14 mouse cellular contexts compared by ENCODE assay signal in genomic region chr3:131315957-131316510, GRCm38 (mm10). TPM values are rescaled to one million over a fixed set of nuclear protein-coding genes. Genes with fewer than 3 reads are reported as not detected.
DNase-seq lines count a peak whose midpoint lies in the region; ATAC-seq and TF ChIP-seq lines count a peak whose summit lies in the region.
"Had no signal": no experiment of that assay in that cellular context is flagged by ENCODE, and none has a peak within 500 bp of the region (broad histone marks: within the 10 kb centered on the region; RNA-seq: fewer than 3 reads in every experiment).

No protein-coding gene starts in this region.

- WGBS in heart, embryonic 13.5 days: 53% methylated on average over 4 of the region's 4 CpGs
- WGBS in neural tube, embryonic 12.5 days: 29% methylated on average over 4 of the region's 4 CpGs
- WGBS in neural tube, embryonic 15.5 days: 36% methylated on average over 4 of the region's 4 CpGs
- 49% methylated on average over 4 of the region's 4 CpGs for WGBS in intestine, embryonic 15.5 days
- 49% methylated on average over 4 of the region's 4 CpGs for WGBS in small intestine, adult 2 months

- peaks cover 4% of the 10 kb centered on the region; the same call in 1 of the 2 replicates for H3K27me3 ChIP-seq in heart, embryonic 13.5 days (replicated peaks)
- no peaks in the 10 kb centered on the region for H3K27me3 ChIP-seq in neural tube, embryonic 12.5 days (replicated peaks)
- no peaks in the 10 kb centered on the region for H3K27me3 ChIP-seq in neural tube, embryonic 15.5 days (replicated peaks)
- H3K27me3 ChIP-seq in intestine, embryonic 15.5 days (replicated peaks): no peaks in the 10 kb centered on the region
- H3K27me3 ChIP-seq in small intestine, adult 2 months (ENCODE audit: control insufficient read depth, insufficient read depth, low read length): no peaks in the 10 kb centered on the region
- H3K27me3 ChIP-seq: lung, embryonic 15.5 days had no signal

- peak overlapping the region; percentile 58 for H3K4me2 ChIP-seq in heart, embryonic 13.5 days
- 0 out of 2 replicates have a peak overlapping the region, but pooled peaks have one; percentile 12 for H3K4me2 ChIP-seq in neural tube, embryonic 12.5 days (replicated peaks)
- no peak overlapping the region for H3K4me2 ChIP-seq in neural tube, embryonic 15.5 days
- H3K4me2 ChIP-seq in intestine, embryonic 15.5 days (replicated peaks): no peak overlapping the region
- H3K4me2 ChIP-seq: lung, embryonic 15.5 days had no signal

- no peak for TF ChIP-seq POLR2A in small intestine, adult 2 months (IDR thresholded peaks at IDR 0.05; ENCODE audit: low read depth, low read length)

- no peaks in the 10 kb centered on the region for H3K36me3 ChIP-seq in heart, embryonic 13.5 days
- H3K36me3 ChIP-seq in neural tube, embryonic 12.5 days: no peaks in the 10 kb centered on the region
- no peaks in the 10 kb centered on the region for H3K36me3 ChIP-seq in neural tube, embryonic 15.5 days
- H3K36me3 ChIP-seq in intestine, embryonic 15.5 days: no peaks in the 10 kb centered on the region
- no peaks in the 10 kb centered on the region for H3K36me3 ChIP-seq in small intestine, adult 2 months (ENCODE audit: control insufficient read depth, insufficient read depth, low read length)
- H3K36me3 ChIP-seq: lung, embryonic 15.5 days had no signal

- no peak for ATAC-seq in heart, embryonic 13.5 days (ENCODE audit: extremely low read depth, insufficient number of reproducible peaks, low FRiP score, low TSS enrichment)
- 0 out of 2 replicates have a peak, but pooled peaks have one; percentile 30 for ATAC-seq in neural tube, embryonic 12.5 days (ENCODE audit: low FRiP score, low read depth)
- ATAC-seq in neural tube, embryonic 15.5 days (ENCODE audit: low FRiP score): no peak
- peak; percentile 29; the same call in 1 of the 2 replicates for ATAC-seq in intestine, embryonic 15.5 days

- no peaks in the 10 kb centered on the region for H3K9me3 ChIP-seq in heart, embryonic 13.5 days
- H3K9me3 ChIP-seq in neural tube, embryonic 12.5 days: no peaks in the 10 kb centered on the region
- H3K9me3 ChIP-seq in neural tube, embryonic 15.5 days (replicated peaks): no peaks in the 10 kb centered on the region
- H3K9me3 ChIP-seq in intestine, embryonic 15.5 days: no peaks in the 10 kb centered on the region
- H3K9me3 ChIP-seq: lung, embryonic 15.5 days had no signal

- no peak for DNase-seq in heart, postnatal 14 days
- DNase-seq in frontal cortex, adult 2 months (ENCODE audit: extremely low spot score in 1 of 2, low spot score in 1 of 2): no peak
- DNase-seq: cerebellum, adult 11-12 months; gastrocnemius, postnatal 36 days; kidney, postnatal 36 days; layer of hippocampus, postnatal 36 days; right cerebral cortex, adult 18-20 months; thymus, postnatal 4 days had no signal

- H3K27ac ChIP-seq in heart, embryonic 13.5 days (replicated peaks): no peak overlapping the region
- no peak overlapping the region for H3K27ac ChIP-seq in neural tube, embryonic 12.5 days
- H3K27ac ChIP-seq in neural tube, embryonic 15.5 days (replicated peaks): no peak overlapping the region
- no peak overlapping the region for H3K27ac ChIP-seq in intestine, embryonic 15.5 days
- H3K27ac ChIP-seq in small intestine, adult 2 months (ENCODE audit: insufficient read depth, low read depth, low read length): peak overlapping the region; percentile 78
- H3K27ac ChIP-seq: lung, embryonic 15.5 days had no signal

- H3K4me1 ChIP-seq in heart, embryonic 13.5 days: peaks cover 17% of the 10 kb centered on the region
- no peaks in the 10 kb centered on the region for H3K4me1 ChIP-seq in neural tube, embryonic 12.5 days
- 0 out of 2 replicates have a peak, but pooled peaks cover 12% of the 10 kb centered on the region for H3K4me1 ChIP-seq in neural tube, embryonic 15.5 days
- H3K4me1 ChIP-seq in intestine, embryonic 15.5 days (replicated peaks): peaks cover 7% of the 10 kb centered on the region; the same call in 1 of the 2 replicates
- peaks cover 24% of the 10 kb centered on the region for H3K4me1 ChIP-seq in small intestine, adult 2 months (ENCODE audit: control insufficient read depth, insufficient read depth, insufficient read length, low read length)

- TF ChIP-seq CTCF in small intestine, adult 2 months (IDR thresholded peaks at IDR 0.05; ENCODE audit: extremely low read depth, insufficient read length, insufficient replicate concordance, low read depth, low read length): no peak

- 0 out of 2 replicates have a peak overlapping the region, but pooled peaks have one; percentile 52 for H3K9ac ChIP-seq in heart, embryonic 13.5 days
- H3K9ac ChIP-seq in neural tube, embryonic 12.5 days: no peak overlapping the region
- no peak overlapping the region for H3K9ac ChIP-seq in neural tube, embryonic 15.5 days (replicated peaks)
- no peak overlapping the region for H3K9ac ChIP-seq in intestine, embryonic 15.5 days
- H3K9ac ChIP-seq: lung, embryonic 15.5 days had no signal

- intact Hi-C loops in heart, postnatal 14 days (cut with DNase I): no loop called here

- H3K4me3 ChIP-seq in heart, embryonic 13.5 days: peak overlapping the region; percentile 22
- no peak overlapping the region for H3K4me3 ChIP-seq in neural tube, embryonic 12.5 days
- no peak overlapping the region for H3K4me3 ChIP-seq in neural tube, embryonic 15.5 days (replicated peaks)
- no peak overlapping the region for H3K4me3 ChIP-seq in intestine, embryonic 15.5 days (replicated peaks)
- no peak overlapping the region for H3K4me3 ChIP-seq in small intestine, adult 2 months (ENCODE audit: low read depth, low read length)
- H3K4me3 ChIP-seq: lung, embryonic 15.5 days had no signal

RNA-seq across cellular contexts. Expression of gene Cyp2u1, which starts 13.0 kb away (rescaled TPM):
- 9.6 and 10.5 TPM in 2 replicates for polyA plus RNA-seq in heart, embryonic 13.5 days (2015; fragmentation: Nextera tagmentation; extraction: Ambion mirVana)
- total RNA-seq in heart, postnatal 14 days (2021): 10 to 100 TPM; 27.8 to 30.0 TPM
- polyA plus RNA-seq in neural tube, embryonic 12.5 days (2016; fragmentation: Nextera tagmentation; extraction: Ambion mirVana): 4.0 and 4.3 TPM in 2 replicates
- 8.2 and 8.5 TPM in 2 replicates for polyA plus RNA-seq in neural tube, embryonic 15.5 days (2015; fragmentation: Nextera tagmentation; extraction: Ambion mirVana)
- polyA plus RNA-seq in intestine, embryonic 15.5 days (2015; fragmentation: Nextera tagmentation; extraction: Ambion mirVana): 6.4 and 7.7 TPM in 2 replicates
- 1.3 and 21.0 TPM in 2 replicates for polyA plus RNA-seq in small intestine, adult 2 months (2012; rRNA removed)
- 12.5 and 13.8 TPM in 2 replicates for polyA plus RNA-seq in frontal cortex, adult 2 months (2012; rRNA removed)

RNA-seq across cellular contexts. Expression of gene Hadh, which starts 44.1 kb away (rescaled TPM):
- polyA plus RNA-seq in heart, embryonic 13.5 days (2015; fragmentation: Nextera tagmentation; extraction: Ambion mirVana): 138 and 145 TPM in 2 replicates
- 100 to 1,000 TPM; 631 to 633 TPM for total RNA-seq in heart, postnatal 14 days (2021)
- 41.5 and 48.2 TPM in 2 replicates for polyA plus RNA-seq in neural tube, embryonic 12.5 days (2016; fragmentation: Nextera tagmentation; extraction: Ambion mirVana)
- 22.5 and 44.9 TPM in 2 replicates for polyA plus RNA-seq in neural tube, embryonic 15.5 days (2015; fragmentation: Nextera tagmentation; extraction: Ambion mirVana)
- polyA plus RNA-seq in intestine, embryonic 15.5 days (2015; fragmentation: Nextera tagmentation; extraction: Ambion mirVana): 265 and 272 TPM in 2 replicates
- polyA plus RNA-seq in small intestine, adult 2 months (2012; rRNA removed): 118 and 314 TPM in 2 replicates
- polyA plus RNA-seq in frontal cortex, adult 2 months (2012; rRNA removed): 40.2 and 40.8 TPM in 2 replicates

Comparison
In these comparisons a context has a peak if more than half of its experiments do, and no peak if none do; other contexts are left out.
1. ATAC-seq: peak in neural tube, embryonic 12.5 days (single experiment) and intestine, embryonic 15.5 days (single experiment); none in heart, embryonic 13.5 days (single experiment) and neural tube, embryonic 15.5 days (single experiment).
2. H3K4me2 ChIP-seq: peak in heart, embryonic 13.5 days (single experiment) and neural tube, embryonic 12.5 days (single experiment); none in neural tube, embryonic 15.5 days (single experiment) and intestine, embryonic 15.5 days (single experiment).